Mouse (Mus musculus) bone marrow, adult 2 months (tissue): ENCODE data around the gene Lepr. TPM values are rescaled to one million over a fixed set of nuclear protein-coding genes. Genes with fewer than 3 reads are reported as not detected.
"Not testable (repeated sequence)": the region's sequence is repeated elsewhere in the genome, so short reads cannot be mapped to it uniquely, and the experiment has no call there.

ENCODE experiments used
- H3K27ac ChIP-seq: fragments of 200-500 bp; 2 replicates; pipeline ENCODE4 v1.5.1; 2012; ENCODE audit warnings: low read depth, mild to moderate bottlenecking, control low read depth, inconsistent platforms, low read length; ENCODE audit not compliant: control insufficient read depth, poor library complexity, insufficient read depth
- H3K4me1 ChIP-seq: fragments of 200-500 bp; 2 replicates; pipeline ENCODE4 v1.6.1; 2011; ENCODE audit warnings: low read length; ENCODE audit not compliant: control insufficient read depth, insufficient read depth
- H3K4me3 ChIP-seq: fragments of 200-500 bp; replicated peaks from 2 replicates; pipeline ENCODE3; 2011; ENCODE audit warnings: mild to moderate bottlenecking, low read depth, low read length, control low read depth; ENCODE audit not compliant: control insufficient read depth
- CTCF ChIP-seq: fragments of 200-500 bp; IDR thresholded peaks from 2 replicates; pipeline ENCODE4 v1.5.1; 2011; ENCODE audit warnings: low read length, control low read depth; ENCODE audit not compliant: control insufficient read depth, insufficient read depth
- POLR2A ChIP-seq: fragments of 200-500 bp; IDR thresholded peaks from 2 replicates; pipeline ENCODE4 v1.6.1; 2011; ENCODE audit warnings: low read depth, mild to moderate bottlenecking, control low read depth, low read length, borderline replicate concordance; ENCODE audit not compliant: control insufficient read depth
- WGBS: fragments of 180-500 bp; shearing (Covaris S2); methylation state at CpG from one replicate; pipeline ENCODE4 v1.1.7; 2018; 5-methylcytosine and 5-hydroxymethylcytosine counted together
- polyA plus RNA-seq: library from polyadenylated mRNA; stranded (reverse); fragments of >200 nt; gene quantifications from 2 replicates; pipeline ENCODE4 v1.2.4, GENCODE M21; 2011; ENCODE audit warnings: low replicate concordance; ENCODE audit not compliant: missing spikeins, insufficient read depth, insufficient read length

Lepr gene
- polyA plus RNA-seq, 1 experiment = 8.3 TPM

- no peak for TF ChIP-seq POLR2A
- no peak for TF ChIP-seq CTCF
- 93% methylated on average over 4 of the region's 4 CpGs for WGBS
Observed at GRCm38 (mm10) chr4:101745534-101745933, 28.3 kb downstream of the Lepr start.

GRCm38 (mm10) chr4:101760490-101760889 is 43.3 kb downstream of the Lepr start:
- no peak overlapping the region for H3K4me3 ChIP-seq
- WGBS = 85% methylated on average over 5 of the region's 5 CpGs
- no peaks in the 10 kb centered on the region for H3K4me1 ChIP-seq
- TF ChIP-seq CTCF (no peak), POLR2A (no peak)
- no peak overlapping the region for H3K27ac ChIP-seq

More at GRCm38 (mm10) chr4:101745534-101745933, 28.3 kb downstream of the Lepr start:
- Histone ChIP-seq H3K27ac (no peak overlapping the region), H3K4me1 (no peaks in the 10 kb centered on the region), H3K4me3 (no peak overlapping the region)

GRCm38 (mm10) chr4:101843923-101844322 is 126.7 kb downstream of the Lepr start, which contains the start of gene B020004J07Rik:
Gene B020004J07Rik (minus strand): TSS chr4:101844023.
- WGBS = 81% methylated on average over 4 of the region's 4 CpGs
- not testable (repeated sequence) for H3K4me3 ChIP-seq, H3K4me1 ChIP-seq, H3K27ac ChIP-seq

DNA sequence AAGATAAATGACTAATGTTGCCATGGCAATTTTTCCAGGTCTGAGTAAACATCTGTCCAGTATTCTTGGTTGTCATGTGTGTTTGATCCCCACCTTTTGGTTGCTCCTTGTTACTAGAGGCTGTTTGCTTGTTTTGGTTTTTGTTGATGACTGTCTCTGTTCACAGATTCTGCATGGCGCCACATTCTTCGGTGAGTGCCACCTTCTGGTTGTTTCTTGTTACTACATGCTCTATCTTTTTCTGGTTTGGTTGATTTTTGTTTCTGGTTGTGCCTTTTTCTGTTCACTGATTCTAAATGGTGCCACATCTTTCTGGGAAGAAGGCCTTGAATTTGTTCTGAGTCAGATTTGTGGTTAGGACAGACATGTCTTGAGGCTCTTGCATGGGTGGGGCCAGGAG is 133.7 kb downstream of the Lepr start:
- no peak overlapping the region for H3K27ac ChIP-seq
- TF ChIP-seq POLR2A = no peak
- no peak for TF ChIP-seq CTCF
- H3K4me3 ChIP-seq = no peak overlapping the region
- no peaks in the 10 kb centered on the region for H3K4me1 ChIP-seq
- 65% methylated on average over 2 of the region's 2 CpGs for WGBS

- Histone ChIP-seq H3K27ac (no peak overlapping the region), H3K4me3 (no peak overlapping the region), H3K4me1 (no peaks in the 10 kb centered on the region)
- TF ChIP-seq CTCF = no peak
- no peak for TF ChIP-seq POLR2A
- WGBS = 50% methylated on average over 6 of the region's 6 CpGs
Observed at GRCm38 (mm10) chr4:101860873-101861272, 143.7 kb downstream of the Lepr start.

- H3K4me3 ChIP-seq = no peak overlapping the region
- no peaks in the 10 kb centered on the region for H3K4me1 ChIP-seq
- TF ChIP-seq CTCF = no peak
- no peak for TF ChIP-seq POLR2A
- 77% methylated on average over 6 of the region's 6 CpGs for WGBS
- no peak overlapping the region for H3K27ac ChIP-seq
Observed at GRCm38 (mm10) chr4:101862289-101862688, 145.1 kb downstream of the Lepr start.

Other genes starting within 250 kb of the Lepr start
- gene Dnajc6, start 220.8 kb upstream of the Lepr start, polyA plus RNA-seq = 1.6 and 2.7 TPM in 2 replicates
- 18.7 and 30.9 TPM in 2 replicates for gene Leprot, start 69.7 kb upstream of the Lepr start, polyA plus RNA-seq
- gene B020004J07Rik, start 126.6 kb downstream of the Lepr start, polyA plus RNA-seq = not detected in 2 replicates
- gene C130073F10Rik, start 176.4 kb downstream of the Lepr start, polyA plus RNA-seq = not detected in 2 replicates
- not detected in 2 replicates for gene Gm12800, start 191.7 kb downstream of the Lepr start, polyA plus RNA-seq
- gene Gm12794, start 223.0 kb downstream of the Lepr start, polyA plus RNA-seq = not detected in 2 replicates